Mouse (Mus musculus): ENCODE measurements around the gene Lmo2. TPM values are rescaled to one million over a fixed set of nuclear protein-coding genes. Genes with fewer than 3 reads are reported as not detected.

The Lmo2 gene
- total RNA-seq, 1 experiment from 2014 or later, result 31.9 TPM

DNA sequence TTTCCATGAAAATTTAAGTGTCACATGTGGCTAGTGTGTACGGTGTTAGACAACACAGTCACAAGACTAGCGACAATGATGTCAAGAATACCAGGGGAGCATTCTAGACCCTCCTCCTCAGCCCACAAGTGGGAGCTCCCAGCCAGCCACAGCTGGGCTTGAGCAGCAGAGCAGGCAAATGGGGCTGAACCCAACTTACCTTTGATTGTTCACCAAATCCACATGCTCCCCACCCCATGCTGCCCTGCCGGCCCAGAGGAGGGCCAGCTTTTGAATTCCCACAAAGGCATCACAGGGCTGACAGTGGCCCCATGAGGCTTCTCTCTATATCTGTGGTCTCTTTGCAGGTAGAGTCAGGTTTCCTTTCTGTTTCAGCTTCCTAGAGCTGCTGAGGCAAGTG, 16.7 kb upstream of the Lmo2 start:
- DNase-seq, result no peak

DNA sequence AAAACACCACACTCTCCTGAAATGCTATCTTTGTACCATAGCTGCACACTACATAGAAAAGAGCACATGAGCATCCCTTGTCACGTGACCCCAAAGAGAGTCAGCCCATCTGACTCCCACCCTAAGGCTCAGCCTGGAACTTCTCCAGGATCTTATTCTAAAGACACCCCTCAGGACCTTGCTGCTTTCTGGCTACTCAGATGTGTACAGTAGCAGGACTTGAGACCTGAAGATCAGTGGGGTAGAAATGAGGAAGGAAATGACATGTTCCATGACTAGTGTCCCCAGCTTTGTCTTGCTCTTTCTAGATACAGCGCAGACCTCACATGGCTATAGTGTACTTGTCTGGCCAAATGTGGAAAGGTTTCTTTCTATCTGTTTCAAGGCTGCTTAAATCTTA, 12.9 kb upstream of the Lmo2 start:
- DNase-seq, result no peak

GRCm38 (mm10) chr2:103945571-103946092, 12.2 kb upstream of the Lmo2 start:
- no peak for DNase-seq

- no peak for DNase-seq
These were observed 10.9 kb upstream of the Lmo2 start for GRCm38 (mm10) chr2:103946892-103947291.

- DNase-seq, result no peak
These were observed 9.7 kb upstream of the Lmo2 start for GRCm38 (mm10) chr2:103947982-103948655.

DNA sequence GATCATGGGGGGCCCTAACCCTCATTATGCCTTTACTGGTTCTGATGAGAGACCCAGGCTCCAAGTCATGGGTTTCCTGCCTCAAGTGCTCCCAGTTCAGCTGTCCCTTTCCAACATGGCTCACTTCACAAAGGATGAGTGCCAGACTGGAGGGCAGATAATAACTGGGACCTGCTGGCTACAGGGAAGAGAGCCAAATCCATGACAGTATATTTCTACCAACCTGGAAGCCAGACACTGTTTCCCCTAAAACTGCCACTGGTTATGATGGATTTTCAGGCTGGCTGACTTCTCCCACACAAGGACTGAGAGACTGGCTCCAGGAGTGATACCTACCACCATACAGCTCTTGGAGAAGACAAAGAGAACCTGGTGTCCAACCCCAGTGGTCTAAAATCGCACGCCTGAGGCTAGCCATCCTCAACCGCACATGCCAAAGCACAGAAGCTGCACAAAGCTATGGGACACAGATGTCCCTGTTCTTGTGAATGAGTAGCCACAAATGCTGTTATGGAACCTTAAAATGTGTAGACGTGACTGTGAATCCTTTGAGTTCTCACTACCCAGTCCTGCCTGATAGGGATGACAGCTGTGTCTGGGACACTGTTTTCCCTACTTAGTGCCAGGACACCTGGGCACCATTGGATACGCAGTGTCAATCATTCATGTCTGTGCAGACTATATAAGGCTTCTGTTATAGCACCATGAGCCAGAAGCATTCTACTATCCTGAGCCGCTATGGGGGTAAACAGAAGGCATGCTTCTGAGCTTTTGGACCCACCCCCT, 4.5 kb upstream of the Lmo2 start:
- no peak for DNase-seq

DNA sequence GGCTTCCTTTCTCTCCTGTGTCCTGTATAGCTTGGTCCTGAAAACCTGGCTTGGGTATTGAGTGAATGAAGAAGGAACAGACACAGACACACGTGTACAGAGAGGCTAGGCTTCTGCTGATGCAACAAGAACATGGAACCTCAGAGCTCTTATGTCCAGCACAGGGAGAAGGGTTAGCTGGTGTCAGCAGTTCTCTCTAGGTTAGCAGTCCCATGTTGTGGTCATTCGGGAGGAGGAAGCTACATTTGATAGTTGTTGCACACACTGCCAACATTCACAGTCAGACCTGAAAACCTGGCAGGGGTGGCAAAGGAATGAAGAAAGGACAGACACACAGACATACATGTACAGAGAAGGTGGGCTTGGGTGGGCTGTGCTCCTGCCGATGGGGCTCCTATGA, 2.1 kb upstream of the Lmo2 start:
- no peak for DNase-seq

- DNase-seq, result no peak
These were observed 919 bp upstream of the Lmo2 start for GRCm38 (mm10) chr2:103956867-103957266.

DNA sequence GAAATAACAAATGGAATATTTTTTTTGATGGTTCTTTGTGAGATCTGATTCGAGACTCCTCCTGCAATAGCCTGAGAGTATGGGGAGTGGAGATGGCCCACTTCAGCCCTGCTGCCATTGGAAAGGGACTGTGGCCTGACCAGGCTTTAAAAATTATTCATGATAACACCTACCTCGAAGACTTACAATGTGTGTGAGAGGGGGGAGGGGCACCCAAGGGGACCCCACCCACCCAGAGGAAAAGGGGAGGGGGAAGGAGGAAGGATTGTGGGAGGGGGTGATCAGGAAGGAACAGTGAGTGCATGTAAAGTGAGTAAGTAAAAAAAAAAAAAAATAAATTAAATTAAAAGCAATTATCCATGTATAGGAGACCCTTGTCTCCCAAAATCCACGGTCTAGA, 848 bp downstream of the Lmo2 start:
- no peak for DNase-seq

GRCm38 (mm10) chr2:103959066-103959465, 1.3 kb downstream of the Lmo2 start:
- DNase-seq, result no peak

GRCm38 (mm10) chr2:103959574-103959973, 1.8 kb downstream of the Lmo2 start:
- no peak for DNase-seq

- no peak for DNase-seq
These were observed 4.6 kb downstream of the Lmo2 start for GRCm38 (mm10) chr2:103962349-103962748.

DNA sequence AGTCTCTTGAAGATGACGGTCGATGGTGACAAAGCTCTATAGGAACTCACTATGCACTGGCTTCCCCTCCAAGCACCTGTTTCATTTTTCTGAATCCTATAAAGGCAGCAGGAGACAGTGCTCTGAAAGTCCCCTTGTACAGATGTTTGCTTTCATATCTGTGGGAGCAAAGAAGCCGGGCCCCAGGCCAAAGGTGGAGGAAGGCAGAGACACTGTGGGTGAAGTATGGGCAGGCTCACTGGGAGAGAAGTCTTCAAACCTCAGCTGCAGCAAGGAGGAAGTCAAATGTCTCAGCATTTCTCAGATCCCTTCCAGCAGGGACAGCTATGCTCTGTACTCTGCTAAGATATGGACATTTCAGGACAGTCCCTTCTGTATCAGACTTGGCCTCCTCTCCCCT, 7.6 kb downstream of the Lmo2 start:
- no peak for DNase-seq

GRCm38 (mm10) chr2:103968186-103968585, 10.4 kb downstream of the Lmo2 start:
- no peak for DNase-seq

GRCm38 (mm10) chr2:103968919-103969436, 11.2 kb downstream of the Lmo2 start:
- DNase-seq, result no peak

DNA sequence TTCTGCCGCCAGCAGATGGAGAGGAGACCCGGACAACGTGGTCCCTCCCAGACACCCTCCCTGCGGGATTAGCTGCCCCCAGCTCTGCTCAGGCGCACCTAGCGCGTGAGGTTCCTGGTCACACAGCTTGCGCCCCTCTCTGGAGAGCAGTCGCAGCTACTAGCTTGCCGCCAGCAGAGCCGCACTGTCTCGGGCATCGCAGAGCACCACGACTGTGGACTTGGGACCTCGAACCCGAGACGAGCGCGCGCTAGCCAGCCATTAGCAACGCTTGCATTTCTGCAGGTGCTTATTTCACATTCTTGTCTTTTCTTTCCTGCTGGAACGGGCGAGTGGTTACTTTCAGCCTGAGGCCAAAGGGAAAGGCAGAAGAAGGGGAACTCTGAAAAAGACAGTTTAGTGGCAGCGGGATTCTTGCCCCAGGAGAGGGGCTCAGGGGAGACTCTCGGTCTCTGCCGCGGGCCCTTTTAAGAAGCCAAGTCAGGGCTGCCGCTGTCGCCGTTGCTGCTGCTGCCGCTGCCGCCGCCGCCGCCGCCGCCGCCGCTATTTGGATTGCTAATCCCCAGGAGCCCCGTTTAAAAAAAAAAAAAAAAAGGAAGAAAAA, 11.8 kb downstream of the Lmo2 start:
- peak; percentile 67 for DNase-seq

GRCm38 (mm10) chr2:103970041-103970790, 12.4 kb downstream of the Lmo2 start:
- peak; percentile 73 for DNase-seq

DNA sequence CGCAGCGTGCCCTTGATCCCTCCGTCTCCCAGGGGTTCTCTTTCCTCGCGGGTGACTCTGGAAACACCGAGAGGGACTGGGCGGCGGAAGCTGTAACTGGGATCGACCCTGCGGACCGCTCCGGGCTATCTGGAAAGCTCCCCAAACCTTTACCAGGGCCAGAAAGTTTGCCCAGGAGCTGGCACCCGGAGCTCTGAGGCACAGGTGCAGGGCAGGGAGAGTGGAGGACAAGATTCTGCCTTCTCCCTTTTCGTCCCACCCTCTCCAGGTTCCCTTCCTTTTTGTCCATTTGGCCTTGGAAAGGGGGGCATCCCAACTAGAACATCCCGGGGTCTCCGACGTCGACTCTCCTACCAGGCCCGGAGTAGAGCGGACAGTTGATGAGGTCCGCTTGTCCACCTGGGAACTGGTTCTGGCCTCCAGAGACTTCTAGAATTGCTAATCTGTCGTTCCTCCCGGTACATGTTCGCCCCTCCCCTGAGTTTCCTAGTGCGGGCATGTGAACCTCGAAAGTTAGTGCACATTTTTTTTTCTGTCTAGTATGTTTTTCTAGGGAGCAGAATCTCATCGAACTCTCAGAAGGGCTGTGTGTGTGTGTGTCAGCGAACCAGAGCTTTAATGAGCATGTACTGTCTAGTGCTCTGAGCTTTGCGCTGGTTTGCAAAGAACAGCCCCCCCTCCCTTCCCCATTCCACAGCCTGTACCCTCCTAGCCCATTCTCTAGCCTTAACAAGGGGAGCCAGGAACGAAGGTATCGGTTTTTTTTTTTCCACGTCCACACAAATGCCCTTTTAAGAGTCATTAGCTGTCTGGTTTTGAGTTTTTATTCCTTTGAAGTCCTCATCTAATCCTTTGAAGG, 13.2 kb downstream of the Lmo2 start:
- DNase-seq, result no peak

GRCm38 (mm10) chr2:103971838-103972237, 14.1 kb downstream of the Lmo2 start:
- DNase-seq, result no peak

- no peak for DNase-seq
These were observed 18.1 kb downstream of the Lmo2 start for GRCm38 (mm10) chr2:103975904-103976303.

DNA sequence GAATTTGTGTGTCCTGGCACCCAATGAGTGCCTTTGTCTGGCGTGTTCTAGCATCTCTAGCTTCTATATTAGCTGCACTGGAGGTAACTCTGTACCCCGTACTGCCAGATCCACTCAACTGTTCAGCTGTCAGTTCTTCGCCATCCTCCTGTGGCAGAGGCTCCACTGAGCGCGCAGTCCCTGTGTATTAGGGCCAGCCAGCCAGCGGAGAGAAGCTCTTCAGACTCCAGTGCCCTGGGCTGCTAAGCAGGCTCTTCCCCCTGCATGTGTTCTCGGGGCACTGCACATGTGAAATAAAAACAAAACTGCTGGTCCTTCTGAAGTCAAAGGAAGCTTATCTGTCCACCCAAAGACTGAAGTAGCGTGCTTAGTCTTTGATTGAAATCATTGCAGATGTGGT, 19.4 kb downstream of the Lmo2 start:
- DNase-seq, result no peak

All from adrenal gland, postnatal 25 days (tissue).